Mouse (Mus musculus): ENCODE measurements around the gene Rfc4. TPM values are rescaled to one million over a fixed set of nuclear protein-coding genes. Genes with fewer than 3 reads are reported as not detected.
A peak's percentile ranks its signal among the peaks of the same experiment; 100 is the strongest.

Rfc4 gene
- polyA plus RNA-seq, 2 experiments: 17.1 to 178 TPM

DNA sequence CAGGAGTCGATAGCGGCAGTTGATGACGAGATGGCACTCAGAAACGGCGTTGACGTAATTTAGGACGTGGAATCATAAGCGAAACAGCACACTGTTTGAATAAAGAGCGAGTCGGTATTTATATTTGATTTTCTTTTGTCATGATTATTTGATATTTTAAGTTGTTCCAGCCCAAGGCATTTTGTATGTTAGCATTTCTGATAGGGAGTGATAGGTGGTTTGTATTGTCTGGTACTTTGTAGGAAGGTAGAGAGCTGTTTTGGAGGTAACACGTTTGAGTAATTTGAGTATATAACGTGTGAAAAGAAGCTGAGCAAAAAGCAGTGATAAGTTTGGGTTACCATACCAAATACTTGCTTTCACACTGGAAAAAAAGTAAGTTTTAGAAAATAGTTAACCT is 15.2 kb downstream of the Rfc4 start:
- Histone ChIP-seq H3K27ac (no peak overlapping the region), H3K9me3 (ENCODE audit: control insufficient read depth, low read length) (no peaks in the 10 kb centered on the region), H3K9ac (replicated peaks) (no peak overlapping the region), H3K36me3 (replicated peaks; ENCODE audit: control insufficient read depth, insufficient read depth, low read depth) (peaks cover 84% of the 10 kb centered on the region), H3K4me2 (ENCODE audit: low read depth) (no peak overlapping the region), H3K27me3 (ENCODE audit: control insufficient read depth, insufficient read depth, low read length) (no peaks in the 10 kb centered on the region), H3K4me3 (ENCODE audit: insufficient read depth in 1 of 2, low read depth in 2 of 2, low read length in 2 of 2) (no peak overlapping the region), H3K4me1 (replicated peaks; ENCODE audit: control insufficient read depth in 2 of 2, insufficient read depth in 2 of 2, low read length in 1 of 2) (peaks cover 0 to 2% of the 10 kb centered on the region in 2 experiments; a peak in 2 of 4 replicates)
- 78% methylated on average over 12 of the region's 12 CpGs for WGBS (ENCODE audit: insufficient replicate concordance)
- no peak for DNase-seq (ENCODE audit: low read depth in 3 of 3, low spot score in 3 of 3)
- TF ChIP-seq CTCF (IDR thresholded peaks at IDR 0.05; ENCODE audit: low read depth) (no peak), EP300 (IDR thresholded peaks at IDR 0.05; ENCODE audit: low read depth) (no peak)
- ATAC-seq (ENCODE audit: insufficient read depth): no peak

- H3K27me3 ChIP-seq (ENCODE audit: control insufficient read depth, insufficient read depth, low read length): no peaks in the 10 kb centered on the region
- peak overlapping the region; percentile 99 for H3K9ac ChIP-seq (replicated peaks)
- peak overlapping the region; percentile 90 for H3K27ac ChIP-seq
- H3K9me3 ChIP-seq (ENCODE audit: control insufficient read depth, low read length): no peaks in the 10 kb centered on the region
- DNase-seq (ENCODE audit: low read depth in 3 of 3, low spot score in 3 of 3): no peak
- no peak for TF ChIP-seq CTCF (IDR thresholded peaks at IDR 0.05; ENCODE audit: low read depth)
- TF ChIP-seq EP300 (IDR thresholded peaks at IDR 0.05; ENCODE audit: low read depth): no peak
- H3K4me1 ChIP-seq (replicated peaks; ENCODE audit: control insufficient read depth in 2 of 2, insufficient read depth in 2 of 2, low read length in 1 of 2): peaks cover 0 to 9% of the 10 kb centered on the region in 2 experiments; a peak in 2 of 4 replicates
- no peak for ATAC-seq (ENCODE audit: insufficient read depth)
- H3K4me2 ChIP-seq (ENCODE audit: low read depth): peak overlapping the region; percentile 80
- H3K36me3 ChIP-seq (replicated peaks; ENCODE audit: control insufficient read depth, insufficient read depth, low read depth): peaks cover 60% of the 10 kb centered on the region
- 36% methylated on average over 5 of the region's 5 CpGs for WGBS (ENCODE audit: insufficient replicate concordance)
- H3K4me3 ChIP-seq (ENCODE audit: insufficient read depth in 1 of 2, low read depth in 2 of 2, low read length in 2 of 2): peak overlapping the region; percentile 88 to 89
Measured at GRCm38 (mm10) chr16:23109350-23110280, 17.9 kb downstream of the Rfc4 start.

GRCm38 (mm10) chr16:23108943-23109342 is 18.6 kb downstream of the Rfc4 start:
- peak overlapping the region; percentile 99 for H3K9ac ChIP-seq (replicated peaks)
- peaks cover 0 to 9% of the 10 kb centered on the region in 2 experiments; a peak in 2 of 4 replicates for H3K4me1 ChIP-seq (replicated peaks; ENCODE audit: control insufficient read depth in 2 of 2, insufficient read depth in 2 of 2, low read length in 1 of 2)
- H3K4me3 ChIP-seq (ENCODE audit: insufficient read depth in 1 of 2, low read depth in 2 of 2, low read length in 2 of 2): peak overlapping the region; percentile 88 to 89
- peak overlapping the region; percentile 80 for H3K4me2 ChIP-seq (ENCODE audit: low read depth)
- TF ChIP-seq EP300 (IDR thresholded peaks at IDR 0.05; ENCODE audit: low read depth): no peak
- no peak for TF ChIP-seq CTCF (IDR thresholded peaks at IDR 0.05; ENCODE audit: low read depth)
- H3K27ac ChIP-seq: peak overlapping the region; percentile 90
- H3K27me3 ChIP-seq (ENCODE audit: control insufficient read depth, insufficient read depth, low read length): no peaks in the 10 kb centered on the region
- ATAC-seq (ENCODE audit: insufficient read depth) (no peak), DNase-seq (ENCODE audit: low read depth in 3 of 3, low spot score in 3 of 3) (no peak)
- 2% methylated on average over 5 of the region's 5 CpGs for WGBS (ENCODE audit: insufficient replicate concordance)
- H3K36me3 ChIP-seq (replicated peaks; ENCODE audit: control insufficient read depth, insufficient read depth, low read depth): peaks cover 54% of the 10 kb centered on the region
- no peaks in the 10 kb centered on the region for H3K9me3 ChIP-seq (ENCODE audit: control insufficient read depth, low read length)

- H3K4me1 ChIP-seq (replicated peaks; ENCODE audit: control insufficient read depth in 2 of 2, insufficient read depth in 2 of 2, low read length in 1 of 2): peaks cover 0 to 9% of the 10 kb centered on the region in 2 experiments; a peak in 3 of 4 replicates
- DNase-seq (ENCODE audit: low read depth in 3 of 3, low spot score in 3 of 3) (peak; percentile 55 to 68 (median 63)), ATAC-seq (ENCODE audit: insufficient read depth) (peak; percentile 73)
- peak overlapping the region; percentile 90 for H3K27ac ChIP-seq
- H3K9me3 ChIP-seq (ENCODE audit: control insufficient read depth, low read length): no peaks in the 10 kb centered on the region
- H3K9ac ChIP-seq (replicated peaks): peak overlapping the region; percentile 99
- H3K4me3 ChIP-seq (ENCODE audit: insufficient read depth in 1 of 2, low read depth in 2 of 2, low read length in 2 of 2): peak overlapping the region; percentile 88 to 89
- H3K4me2 ChIP-seq (ENCODE audit: low read depth): peak overlapping the region; percentile 80
- WGBS (ENCODE audit: insufficient replicate concordance): under 1% methylated on average over 52 of the region's 52 CpGs
- TF ChIP-seq EP300 (IDR thresholded peaks at IDR 0.05; ENCODE audit: low read depth) (no peak), CTCF (IDR thresholded peaks at IDR 0.05; ENCODE audit: low read depth) (no peak)
- peaks cover 50% of the 10 kb centered on the region for H3K36me3 ChIP-seq (replicated peaks; ENCODE audit: control insufficient read depth, insufficient read depth, low read depth)
- H3K27me3 ChIP-seq (ENCODE audit: control insufficient read depth, insufficient read depth, low read length): no peaks in the 10 kb centered on the region
Measured at GRCm38 (mm10) chr16:23107946-23108759, 19.4 kb downstream of the Rfc4 start.
